Mouse (Mus musculus): ENCODE measurements around the gene Pcare.
A peak's percentile ranks its signal among the peaks of the same experiment; 100 is the strongest.
"Not testable (repeated sequence)": the region's sequence is repeated elsewhere in the genome, so short reads cannot be mapped to it uniquely, and the experiment has no call there.

Gene Pcare

GRCm38 (mm10) chr17:71752831-71753230, at the start of gene Pcare:
Gene Pcare (minus strand): TSS chr17:71752894.
- no peak for DNase-seq

- no peak for DNase-seq
Observed at GRCm38 (mm10) chr17:71795521-71796205, 43.0 kb upstream of the Pcare start.

GRCm38 (mm10) chr17:71791622-71792021, 38.9 kb upstream of the Pcare start:
- no peak for DNase-seq

GRCm38 (mm10) chr17:71791109-71791508, 38.4 kb upstream of the Pcare start:
- DNase-seq = no peak

- DNase-seq = no peak
Observed at GRCm38 (mm10) chr17:71786456-71786855, 33.8 kb upstream of the Pcare start.

- DNase-seq = peak; percentile 17
Observed at GRCm38 (mm10) chr17:71783366-71783735, 30.7 kb upstream of the Pcare start.

- peak; percentile 50 for DNase-seq
Observed at GRCm38 (mm10) chr17:71782699-71783365, 30.1 kb upstream of the Pcare start.

GRCm38 (mm10) chr17:71782242-71782698, 29.6 kb upstream of the Pcare start:
- DNase-seq = peak; percentile 77

GRCm38 (mm10) chr17:71780945-71781344, 28.3 kb upstream of the Pcare start:
- DNase-seq = no peak

- DNase-seq = no peak
Observed at GRCm38 (mm10) chr17:71780490-71780889, 27.8 kb upstream of the Pcare start.

GRCm38 (mm10) chr17:71778696-71779095, 26.0 kb upstream of the Pcare start:
- no peak for DNase-seq

GRCm38 (mm10) chr17:71775279-71775678, 22.6 kb upstream of the Pcare start:
- DNase-seq = no peak

- no peak for DNase-seq
Observed at GRCm38 (mm10) chr17:71774173-71774572, 21.5 kb upstream of the Pcare start.

- DNase-seq = no peak
Observed at GRCm38 (mm10) chr17:71770696-71771095, 18.0 kb upstream of the Pcare start.

- peak; percentile 60 for DNase-seq
Observed at GRCm38 (mm10) chr17:71769564-71769963, 16.9 kb upstream of the Pcare start.

- DNase-seq = not testable (repeated sequence)
Observed at GRCm38 (mm10) chr17:71768173-71768572, 15.5 kb upstream of the Pcare start, which contains the start of gene Clip4. Gene Clip4 (plus strand): TSS chr17:71768473.

GRCm38 (mm10) chr17:71760536-71760935, 7.8 kb upstream of the Pcare start:
- DNase-seq = no peak

- DNase-seq = no peak
Observed at GRCm38 (mm10) chr17:71749616-71750168, 3.0 kb downstream of the Pcare start.

- no peak for DNase-seq
Observed at GRCm38 (mm10) chr17:71747561-71747960, 5.1 kb downstream of the Pcare start.

- DNase-seq = no peak
Observed at GRCm38 (mm10) chr17:71746114-71746513, 6.6 kb downstream of the Pcare start.

- DNase-seq = no peak
Observed at GRCm38 (mm10) chr17:71742935-71743334, 9.8 kb downstream of the Pcare start.

- no peak for DNase-seq
Observed at GRCm38 (mm10) chr17:71742156-71742555, 10.5 kb downstream of the Pcare start.

- DNase-seq = no peak
Observed at GRCm38 (mm10) chr17:71736442-71736841, 16.3 kb downstream of the Pcare start.

- DNase-seq = no peak
Observed at GRCm38 (mm10) chr17:71730655-71731054, 22.0 kb downstream of the Pcare start.

Data from embryo, embryonic 11 days (tissue).